Comparison of ENCODE assay signal across 13 mouse cellular contexts in genomic region chr14:121317312-121317671, GRCm38 (mm10).
DNase-seq lines count a peak whose midpoint lies in the region; ATAC-seq and TF ChIP-seq lines count a peak whose summit lies in the region.
"Had no signal": no experiment of that assay in that cellular context is flagged by ENCODE, and none has a peak within 500 bp of the region (broad histone marks: within the 10 kb centered on the region; RNA-seq: fewer than 3 reads in every experiment).

No protein-coding gene starts in this region.

- H3K36me3 ChIP-seq in heart, embryonic 10.5 days = no peaks in the 10 kb centered on the region
- H3K36me3 ChIP-seq in liver, embryonic 11.5 days (ENCODE audit: control insufficient read depth, insufficient read depth, low read length) = no peaks in the 10 kb centered on the region
- H3K36me3 ChIP-seq in liver, postnatal 0 days (replicated peaks; ENCODE audit: insufficient read depth, low read length) = no peaks in the 10 kb centered on the region
- 0 out of 2 replicates have a peak, but pooled peaks cover 4% of the 10 kb centered on the region for H3K36me3 ChIP-seq in hindbrain, embryonic 10.5 days
- no peaks in the 10 kb centered on the region for H3K36me3 ChIP-seq in neural tube, embryonic 15.5 days

- no peaks in the 10 kb centered on the region for H3K27me3 ChIP-seq in heart, embryonic 10.5 days (ENCODE audit: insufficient read depth, poor library complexity, severe bottlenecking)
- no peaks in the 10 kb centered on the region for H3K27me3 ChIP-seq in liver, embryonic 11.5 days (replicated peaks; ENCODE audit: control insufficient read depth, insufficient read depth, low read length)
- H3K27me3 ChIP-seq in liver, postnatal 0 days (ENCODE audit: insufficient read depth, low read length) = no peaks in the 10 kb centered on the region
- H3K27me3 ChIP-seq in hindbrain, embryonic 10.5 days (ENCODE audit: insufficient read depth, poor library complexity, severe bottlenecking) = no peaks in the 10 kb centered on the region
- no peaks in the 10 kb centered on the region for H3K27me3 ChIP-seq in neural tube, embryonic 15.5 days (replicated peaks)

- no peaks in the 10 kb centered on the region for H3K9me3 ChIP-seq in heart, embryonic 10.5 days
- no peaks in the 10 kb centered on the region for H3K9me3 ChIP-seq in liver, embryonic 11.5 days (ENCODE audit: control insufficient read depth, low read length)
- no peaks in the 10 kb centered on the region for H3K9me3 ChIP-seq in liver, postnatal 0 days (ENCODE audit: low read length)
- peaks cover 5% of the 10 kb centered on the region; the same call in 1 of the 2 replicates for H3K9me3 ChIP-seq in hindbrain, embryonic 10.5 days
- H3K9me3 ChIP-seq in neural tube, embryonic 15.5 days (replicated peaks) = no peaks in the 10 kb centered on the region

- H3K4me1 ChIP-seq in heart, embryonic 10.5 days = peaks cover 70% of the 10 kb centered on the region
- peaks cover 30% of the 10 kb centered on the region for H3K4me1 ChIP-seq in liver, embryonic 11.5 days (replicated peaks; ENCODE audit: control insufficient read depth, insufficient read depth, low read length)
- peaks cover 16% of the 10 kb centered on the region for H3K4me1 ChIP-seq in liver, postnatal 0 days (ENCODE audit: insufficient read depth)
- peaks cover 22% of the 10 kb centered on the region for H3K4me1 ChIP-seq in hindbrain, embryonic 10.5 days (replicated peaks)
- H3K4me1 ChIP-seq in neural tube, embryonic 15.5 days = peaks cover 33% of the 10 kb centered on the region

- 80% methylated on average over 3 of the region's 3 CpGs for WGBS in heart, embryonic 10.5 days
- WGBS in liver, embryonic 11.5 days = 93% methylated on average over 3 of the region's 3 CpGs
- 89% methylated on average over 3 of the region's 3 CpGs for WGBS in liver, postnatal 0 days (ENCODE audit: insufficient replicate concordance)
- 89% methylated on average over 3 of the region's 3 CpGs for WGBS in hindbrain, embryonic 10.5 days
- WGBS in neural tube, embryonic 15.5 days = 83% methylated on average over 3 of the region's 3 CpGs

- DNase-seq in heart, embryonic 10.5 days (ENCODE audit: low spot score) = no peak
- DNase-seq in heart, postnatal 4 days = no peak
- DNase-seq in liver, embryonic 11.5 days (ENCODE audit: low spot score) = no peak
- no peak for DNase-seq in liver, postnatal 0 days
- DNase-seq in hindbrain, embryonic 10.5 days (ENCODE audit: low spot score) = no peak
- DNase-seq in gastrocnemius, postnatal 10 days = no peak
- DNase-seq in left cerebral cortex, postnatal 25 days (ENCODE audit: low spot score in 2 of 2) = no peak
- DNase-seq: adrenal gland, postnatal 25 days; cerebellum, adult 11 months; gastrocnemius, postnatal 14 days; kidney, postnatal 4 days; lung, adult 18-20 months had no signal

- TF ChIP-seq EP300 in liver, postnatal 0 days (IDR thresholded peaks at IDR 0.05; ENCODE audit: low read depth) = no peak

- no peak for ATAC-seq in liver, embryonic 11.5 days (replicated peaks; ENCODE audit: low FRiP score)
- no peak for ATAC-seq in liver, postnatal 0 days
- ATAC-seq in neural tube, embryonic 15.5 days (ENCODE audit: low FRiP score) = no peak; the same call in 1 of the 2 replicates

- peak overlapping the region; percentile 59; the same call in 1 of the 2 replicates for H3K27ac ChIP-seq in heart, embryonic 10.5 days
- 0 out of 2 replicates have a peak overlapping the region, but pooled peaks have one; percentile 13 for H3K27ac ChIP-seq in liver, embryonic 11.5 days (ENCODE audit: low read depth, low read length)
- no peak overlapping the region for H3K27ac ChIP-seq in liver, postnatal 0 days (ENCODE audit: low read depth)
- H3K27ac ChIP-seq in hindbrain, embryonic 10.5 days = 0 out of 2 replicates have a peak overlapping the region, but pooled peaks have one; percentile 17
- 0 out of 2 replicates have a peak overlapping the region, but pooled peaks have one; percentile 8 for H3K27ac ChIP-seq in neural tube, embryonic 15.5 days (replicated peaks)

- intact Hi-C loops in left cerebral cortex, postnatal 25 days (cut with DNase I) = no loop called here

- no peak overlapping the region for H3K4me3 ChIP-seq in heart, embryonic 10.5 days
- no peak overlapping the region for H3K4me3 ChIP-seq in liver, embryonic 11.5 days (ENCODE audit: low read depth, low read length)
- H3K4me3 ChIP-seq in liver, postnatal 0 days (ENCODE audit: low read depth, low read length) = no peak overlapping the region
- H3K4me3 ChIP-seq in hindbrain, embryonic 10.5 days = no peak overlapping the region
- no peak overlapping the region for H3K4me3 ChIP-seq in neural tube, embryonic 15.5 days (replicated peaks)

- H3K4me2 ChIP-seq in liver, embryonic 11.5 days = no peak overlapping the region
- H3K4me2 ChIP-seq in liver, postnatal 0 days (ENCODE audit: low read depth, low read length) = no peak overlapping the region
- H3K4me2 ChIP-seq in neural tube, embryonic 15.5 days = 0 out of 2 replicates have a peak overlapping the region, but pooled peaks have one; percentile 1

- no peak overlapping the region for H3K9ac ChIP-seq in liver, embryonic 11.5 days (ENCODE audit: low read depth, low read length)
- no peak overlapping the region for H3K9ac ChIP-seq in liver, postnatal 0 days (replicated peaks)
- no peak overlapping the region for H3K9ac ChIP-seq in neural tube, embryonic 15.5 days (replicated peaks)

- no peak for TF ChIP-seq CTCF in liver, postnatal 0 days (IDR thresholded peaks at IDR 0.05; ENCODE audit: low read depth)
